Mouse (Mus musculus) ovary, postnatal 14 days (tissue): ENCODE results near the gene Themis3.
A peak's percentile ranks its signal among the peaks of the same experiment; 100 is the strongest.
"Not testable (repeated sequence)": the region's sequence is repeated elsewhere in the genome, so short reads cannot be mapped to it uniquely, and the experiment has no call there.

Experiments used
- DNase-seq: peaks from one replicate; pipeline ENCODE4 v3.0.0; 2022; ENCODE audit warnings: low spot score

The Themis3 gene

DNA sequence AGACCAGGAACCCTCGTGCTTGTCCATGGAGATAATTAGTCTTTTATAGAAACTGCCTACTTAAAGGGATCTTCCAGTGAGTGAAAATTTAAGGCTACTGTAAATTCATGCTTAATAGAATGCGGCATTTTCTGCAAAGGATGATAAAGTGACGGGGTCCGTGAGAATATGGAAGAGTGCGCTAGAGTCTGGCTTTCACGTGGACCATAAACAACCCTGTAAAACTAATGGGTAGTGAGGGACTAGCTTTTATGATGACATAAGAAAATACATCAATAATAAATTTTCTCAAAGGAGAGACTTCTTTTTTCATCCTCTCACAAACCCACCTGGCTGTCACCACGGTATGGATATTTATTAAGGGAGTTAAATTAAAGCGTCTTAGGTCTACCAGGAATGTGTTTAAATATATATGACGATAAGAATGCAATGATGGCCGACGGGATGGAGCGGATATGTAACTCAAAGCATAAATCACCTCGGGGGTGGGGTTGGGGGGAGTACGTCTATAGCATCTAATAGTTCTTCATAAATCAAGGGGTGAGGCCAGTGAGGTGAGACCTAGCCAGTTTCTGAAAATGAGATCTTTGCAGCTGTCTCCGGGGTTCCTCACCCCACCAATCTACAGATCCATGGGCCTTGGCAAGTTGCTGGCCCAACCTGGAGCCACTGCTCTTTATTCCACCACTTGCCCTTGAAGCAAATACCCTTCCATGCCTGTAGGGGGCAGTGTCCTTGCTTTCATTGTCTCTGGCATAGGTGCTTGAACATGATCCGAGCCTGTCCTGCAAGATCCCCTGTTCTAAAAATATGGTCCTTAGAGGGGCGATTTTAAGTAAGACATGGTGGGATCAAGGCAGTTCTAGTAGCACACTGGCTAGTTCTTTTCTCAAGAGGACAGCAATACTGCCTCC lies 35.8 kb downstream of the Themis3 start:
- no peak for DNase-seq

DNA sequence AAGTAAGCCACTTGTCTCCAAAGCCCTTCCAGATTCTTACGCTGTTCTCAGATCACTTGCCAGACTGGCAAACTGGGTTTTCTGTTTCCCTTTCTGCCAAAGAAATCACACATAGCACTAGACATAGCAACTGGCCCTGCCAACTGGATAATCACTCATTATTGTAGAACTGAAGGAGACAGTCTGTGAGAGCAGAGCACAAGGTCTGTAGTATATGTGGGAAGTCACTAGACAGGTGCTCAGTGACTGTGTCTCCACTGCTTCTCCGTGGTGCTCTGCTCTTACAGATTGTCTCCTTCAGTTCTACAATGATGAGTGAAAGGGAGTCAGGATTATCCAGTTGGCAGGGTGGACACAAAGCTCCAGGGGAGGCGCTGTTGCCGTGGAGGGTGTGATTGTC lies 41.7 kb downstream of the Themis3 start:
- no peak for DNase-seq

DNA sequence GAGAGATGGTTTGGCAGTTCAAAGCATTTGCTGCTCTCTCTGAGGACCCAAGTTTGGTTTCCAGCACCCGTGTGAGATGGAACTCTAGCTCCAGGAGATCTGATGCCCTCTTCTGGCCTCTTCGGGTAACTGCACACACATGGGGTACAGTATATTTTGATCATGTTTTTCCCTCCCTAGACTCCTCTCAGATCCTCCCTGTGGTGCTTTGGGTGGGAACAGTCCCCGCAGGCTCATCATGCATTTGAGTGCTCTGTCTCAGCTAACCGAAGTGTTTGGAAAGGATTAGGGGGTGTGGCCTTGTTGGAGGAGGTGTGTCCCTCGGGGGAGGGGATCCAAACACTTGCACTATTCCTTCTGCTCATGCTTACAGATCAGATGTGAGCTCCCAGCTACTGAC lies 43.9 kb downstream of the Themis3 start:
- no peak for DNase-seq

DNA sequence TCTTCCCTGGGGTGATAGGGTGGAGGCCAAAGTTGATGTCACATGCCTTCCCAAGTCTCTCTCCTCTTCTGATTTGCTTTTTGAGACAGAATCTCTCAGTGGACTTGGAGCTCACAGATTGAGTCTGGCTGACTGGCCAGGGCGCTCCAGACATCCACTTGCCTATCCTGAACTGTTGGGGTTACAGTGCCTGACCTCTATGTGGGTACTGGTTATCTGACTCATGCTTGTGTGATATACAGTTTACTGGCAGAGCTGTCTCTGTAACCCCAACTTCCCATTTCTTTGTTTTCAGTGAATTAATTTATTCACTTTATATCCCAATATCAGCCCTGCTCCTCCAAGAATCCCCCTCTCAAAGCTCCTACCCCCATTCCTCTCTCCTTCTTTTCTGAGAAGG lies 62.1 kb downstream of the Themis3 start:
- no peak for DNase-seq

DNA sequence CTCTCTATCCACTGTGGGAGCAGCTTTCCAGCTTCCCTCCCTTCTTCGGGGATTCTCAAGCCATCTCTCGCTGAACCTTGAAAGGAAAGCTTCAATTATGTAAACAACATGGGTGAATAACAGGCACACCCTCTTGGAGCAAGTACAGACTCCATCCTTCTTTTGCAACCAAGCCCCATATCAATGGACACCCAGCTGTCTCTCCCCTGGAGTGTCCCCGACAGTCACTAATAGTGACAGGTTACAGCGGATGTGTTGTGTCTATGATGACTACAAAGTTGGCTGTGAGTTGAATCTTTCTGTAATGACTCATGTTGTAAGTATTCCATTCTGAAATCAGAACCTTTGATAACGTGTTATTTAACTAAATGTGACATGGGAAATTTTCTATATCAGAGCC lies 71.0 kb downstream of the Themis3 start:
- no peak for DNase-seq

DNA sequence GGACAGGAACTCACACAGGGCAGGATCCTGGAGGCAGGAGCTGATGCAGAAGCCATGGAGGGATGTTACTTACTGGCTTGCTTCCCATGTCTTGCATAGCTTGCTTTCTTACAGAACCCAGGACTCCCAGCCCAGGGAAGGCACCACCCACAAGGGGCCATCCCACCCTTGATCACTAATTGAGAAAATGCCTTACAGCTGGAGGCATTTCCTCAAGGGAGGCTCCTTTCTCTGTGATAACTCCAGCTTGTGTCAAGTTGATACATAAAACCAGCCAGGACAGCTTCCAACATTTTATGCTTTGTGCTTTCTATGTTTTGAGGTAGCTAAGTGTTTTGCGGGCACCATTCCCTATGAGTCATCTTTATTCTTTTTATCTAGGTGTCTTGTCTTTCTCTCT lies 71.8 kb downstream of the Themis3 start:
- DNase-seq: not testable (repeated sequence)

DNA sequence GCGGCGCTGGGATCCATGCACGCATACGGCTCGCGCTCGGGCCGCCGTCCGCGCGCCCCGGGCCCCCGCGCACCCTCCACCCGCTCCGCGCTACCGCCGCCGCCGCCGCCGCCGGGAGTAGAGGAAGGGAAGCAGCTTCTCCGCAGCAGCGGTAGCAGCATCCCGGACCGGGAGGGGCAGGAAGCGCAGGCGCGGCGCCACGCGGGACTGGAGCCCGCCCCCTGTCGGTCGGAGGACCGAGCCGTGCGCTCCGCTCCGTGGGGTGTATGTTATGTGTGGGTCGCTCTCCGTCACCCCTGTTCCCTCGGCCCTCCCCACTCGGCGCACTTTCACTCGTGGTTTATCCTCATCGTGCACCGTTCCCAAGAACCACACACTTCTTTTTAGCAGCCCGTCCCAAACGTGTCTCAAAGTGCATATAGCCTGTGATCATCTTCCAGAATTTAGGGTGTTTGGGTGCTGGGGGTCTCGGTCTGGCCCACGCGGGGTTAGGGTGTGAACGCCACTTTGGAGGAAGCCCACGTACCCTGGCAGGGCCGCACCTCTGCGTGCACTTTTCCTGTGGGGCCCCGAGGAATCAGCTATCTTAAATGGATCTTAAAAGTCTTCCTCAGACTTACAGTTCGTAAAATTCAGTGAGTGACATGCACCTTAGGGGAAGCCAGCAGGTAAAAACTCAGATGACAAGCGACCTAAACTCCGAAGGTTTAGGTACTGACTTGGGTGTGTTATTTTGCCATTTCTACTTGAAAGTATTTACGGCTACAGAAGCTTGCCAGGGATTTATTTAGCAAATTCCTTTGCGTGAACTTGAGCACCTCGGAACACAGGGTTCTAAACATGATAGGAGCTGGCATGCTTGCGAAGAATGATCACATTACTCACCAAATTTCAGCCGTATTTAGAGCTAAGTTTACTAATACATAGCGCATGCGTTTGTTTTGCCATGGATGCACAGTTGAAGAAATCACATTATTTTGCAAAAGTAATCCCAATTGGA lies 74.6 kb downstream of the Themis3 start, which contains the start of gene Rab12:
Rab12 (minus strand) TSS at position 176 of the 1,000 bp plus-strand sequence.
- DNase-seq: peak; percentile 83

DNA sequence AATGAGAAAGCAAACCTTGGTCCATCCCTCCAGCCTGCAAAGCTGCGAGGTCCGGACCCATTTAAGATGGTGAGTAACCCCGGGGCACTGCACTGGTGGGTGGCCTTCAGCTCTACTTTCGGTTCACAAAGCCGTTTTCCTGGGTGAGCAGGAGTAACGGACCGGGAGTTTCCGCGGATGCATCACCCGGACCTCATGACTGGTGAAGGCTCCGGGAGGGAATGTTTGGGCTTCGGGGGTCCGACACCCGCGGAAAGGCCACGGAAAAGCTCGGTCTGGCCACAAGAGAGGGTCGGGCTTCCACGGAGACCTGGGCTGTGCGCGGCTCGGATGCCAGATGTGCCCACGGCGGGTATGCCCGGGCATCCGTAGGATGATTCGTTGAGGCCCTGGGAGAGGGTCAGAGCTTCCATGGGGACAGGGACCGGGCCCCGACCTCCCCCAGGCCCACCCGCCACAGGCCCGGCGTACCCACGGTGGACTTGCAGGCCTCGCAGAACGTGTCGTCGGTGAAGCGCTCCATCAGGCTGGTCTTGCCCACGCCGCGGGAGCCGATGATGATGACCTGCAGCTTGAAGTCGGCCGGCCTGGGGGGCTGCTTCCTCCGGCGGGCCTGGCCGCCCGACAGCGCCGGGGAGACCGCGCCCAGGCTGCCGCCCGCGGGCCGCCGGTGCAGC lies 75.4 kb downstream of the Themis3 start:
- DNase-seq: no peak

DNA sequence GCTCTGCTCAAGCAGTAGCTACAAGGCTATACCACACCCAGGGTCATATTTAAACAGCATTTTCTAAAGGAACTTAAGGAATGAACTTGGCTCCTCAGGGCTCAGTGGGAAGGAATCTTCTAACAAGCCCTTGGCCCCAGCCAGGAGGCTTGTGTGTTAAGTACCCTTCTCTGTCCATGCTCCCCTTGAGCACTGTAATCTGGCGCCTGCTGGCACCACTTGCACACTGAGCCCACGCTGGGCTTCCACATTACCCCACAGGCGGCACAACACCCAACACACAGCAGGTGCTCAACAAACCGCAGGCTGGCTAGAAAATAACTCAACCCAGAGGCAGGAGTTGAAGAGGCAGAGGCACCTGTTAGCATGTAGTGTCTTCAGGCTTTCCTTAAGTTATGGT lies 77.5 kb downstream of the Themis3 start:
- DNase-seq: no peak

DNA sequence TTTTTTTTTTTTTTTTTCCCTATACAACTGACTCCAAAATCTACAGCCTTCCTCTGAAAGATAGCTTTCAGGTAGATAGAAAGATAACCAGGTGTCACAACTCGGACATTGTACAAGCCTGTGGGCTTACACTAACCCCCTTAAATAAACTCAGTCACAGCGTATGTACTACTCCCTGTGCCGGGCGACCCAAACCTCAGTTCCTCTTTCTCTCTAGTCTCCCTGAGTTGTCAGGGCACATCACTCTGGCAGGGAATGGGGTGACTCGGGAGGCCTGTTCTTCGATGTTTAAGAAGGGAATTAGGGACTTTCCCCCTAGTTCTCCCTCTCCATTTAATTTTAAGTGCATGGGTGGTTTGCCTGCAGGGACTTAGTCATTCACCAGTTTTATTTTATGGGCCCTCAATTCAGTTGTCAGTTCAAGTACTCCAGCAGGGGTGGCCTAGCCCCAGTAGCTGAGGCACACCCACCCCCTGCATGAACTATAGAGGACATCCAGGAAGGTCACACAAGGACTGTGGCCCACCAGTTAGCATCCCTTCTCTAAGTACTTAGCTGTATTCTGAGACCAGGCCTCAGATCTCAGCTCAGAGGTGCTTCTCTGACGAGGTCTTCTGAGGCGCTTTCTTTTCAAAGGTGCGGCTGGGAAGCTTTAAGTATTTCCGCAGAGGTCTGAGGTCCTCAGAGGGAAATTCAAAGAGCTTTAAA lies 80.0 kb downstream of the Themis3 start:
- DNase-seq: no peak

DNA sequence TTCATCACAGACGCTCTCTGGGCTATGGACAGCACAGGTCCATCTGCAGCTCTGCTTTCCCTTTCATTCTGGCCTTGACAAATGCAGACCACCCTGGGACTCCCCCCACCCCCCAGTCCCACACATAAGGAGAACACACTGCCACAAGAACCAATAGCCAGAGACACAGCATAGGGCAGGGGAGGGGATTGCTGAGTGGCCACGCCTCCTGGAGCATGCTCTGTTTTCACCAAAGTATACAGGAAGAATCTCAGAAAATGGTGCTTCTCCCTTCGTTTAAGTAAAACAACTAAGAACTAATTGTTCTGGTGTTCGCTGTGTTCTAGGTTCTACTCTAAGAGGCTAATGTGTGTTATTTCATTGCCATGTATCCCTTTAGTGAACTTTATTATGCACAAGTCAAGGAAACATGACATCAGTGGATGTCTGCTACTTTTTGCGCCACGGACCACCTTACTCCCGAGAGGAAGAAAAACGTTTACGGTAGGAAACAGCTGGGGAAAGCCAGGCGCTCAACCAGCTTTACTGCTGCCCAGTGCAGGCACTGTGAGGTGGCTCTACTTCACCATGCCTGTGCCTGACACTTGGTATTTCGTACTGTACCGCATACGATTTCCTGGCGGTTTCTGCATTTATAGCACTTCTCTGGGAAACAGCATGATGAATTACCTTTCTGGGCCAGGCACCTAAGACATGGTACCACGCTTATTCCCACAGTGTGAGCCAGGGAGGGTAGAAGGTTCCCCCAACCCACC lies 82.0 kb downstream of the Themis3 start:
- DNase-seq: no peak

DNA sequence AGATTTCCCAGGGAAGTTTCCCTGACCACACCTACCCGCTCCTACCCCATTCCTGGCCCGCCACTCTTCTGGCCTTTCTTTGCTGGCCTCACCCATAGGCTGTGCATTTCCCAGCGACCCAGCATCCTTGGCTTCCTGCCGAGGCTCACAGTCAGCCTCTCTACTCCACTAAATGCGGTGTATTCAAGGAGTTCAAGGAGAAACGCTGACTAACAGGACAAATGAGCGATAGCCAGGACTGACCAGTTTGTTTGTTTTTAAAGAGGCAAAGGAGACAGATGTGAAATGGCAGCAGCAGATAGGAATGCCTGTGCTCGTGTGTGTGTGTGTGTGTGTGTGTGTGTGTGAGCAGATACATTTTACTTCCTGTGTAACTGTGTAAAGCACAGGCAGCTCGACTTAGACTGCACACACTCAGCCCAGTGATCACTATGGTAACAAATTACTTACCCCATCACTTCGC lies 84.2 kb downstream of the Themis3 start:
- peak; percentile 8 for DNase-seq

DNA sequence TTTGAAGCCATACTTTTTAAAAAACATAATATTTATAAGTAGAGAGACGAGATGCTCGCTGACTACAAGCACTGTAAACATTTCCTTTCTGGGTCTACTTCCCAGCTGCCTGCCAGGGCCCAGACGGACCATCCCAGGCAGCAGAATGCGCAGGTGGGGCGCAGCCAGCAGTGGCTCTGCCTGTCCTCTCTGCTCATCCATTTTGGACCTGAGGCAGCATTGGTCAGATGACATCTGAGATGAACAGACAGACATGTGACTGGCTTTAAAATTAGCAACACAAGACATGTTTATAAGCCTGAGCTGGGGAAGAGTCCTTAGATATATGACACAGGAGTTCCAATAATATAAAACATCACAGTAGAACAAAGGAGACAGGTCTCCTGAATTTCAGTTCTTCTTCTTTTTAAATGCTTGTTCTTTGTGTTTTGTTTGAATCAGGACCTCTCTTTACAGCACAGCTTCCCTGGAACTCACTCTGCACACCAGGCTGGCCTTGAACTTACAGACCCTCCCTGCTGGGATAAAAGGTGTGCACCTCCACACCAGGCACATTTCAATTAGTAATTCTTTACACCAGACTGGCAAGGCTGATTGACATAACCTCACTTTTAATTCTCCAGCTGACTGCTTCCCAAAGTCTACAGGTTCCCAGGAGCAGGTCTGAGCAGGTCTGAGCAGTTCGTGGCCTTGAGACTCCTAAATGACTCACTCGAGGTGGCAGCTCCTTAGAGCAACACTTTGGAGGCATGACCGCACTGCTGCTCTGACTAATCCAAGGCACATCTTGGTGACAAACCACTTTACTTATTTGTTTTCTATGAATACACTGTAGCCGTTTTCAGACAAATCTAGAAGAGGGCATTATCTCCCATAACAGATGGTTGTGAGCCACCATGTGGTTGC lies 87.1 kb downstream of the Themis3 start:
- no peak for DNase-seq

DNA sequence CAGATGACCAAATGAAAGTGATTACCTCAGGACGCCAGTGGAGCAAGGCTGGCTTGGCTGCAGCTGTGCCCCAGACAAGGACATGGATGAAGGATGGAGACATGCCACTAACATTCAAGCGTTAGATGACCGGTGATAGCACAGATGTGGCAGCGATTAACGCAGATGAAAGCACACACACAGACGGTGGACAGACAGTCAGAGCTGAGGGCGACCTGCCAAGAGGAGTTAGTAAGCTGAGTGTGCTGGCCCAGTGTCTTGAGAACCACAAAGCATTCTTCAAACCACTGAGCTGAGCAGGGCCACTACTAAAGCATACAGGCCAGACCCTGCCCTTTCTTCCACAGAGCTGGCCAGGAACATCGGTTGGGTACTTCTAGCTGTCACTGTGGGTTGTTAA lies 89.5 kb downstream of the Themis3 start:
- no peak for DNase-seq
